Mouse (Mus musculus) stomach, embryonic 16.5 days (tissue): Measurements from ENCODE around the gene Tbc1d10c. TPM values are rescaled to one million over a fixed set of nuclear protein-coding genes. Genes with fewer than 3 reads are reported as not detected.

Experiments
- ATAC-seq: fragments of 200-750 bp; cut with Nextera tagmentation; 2 replicates; pipeline ENCODE4 v1.8.0; 2017; ENCODE audit warnings: moderate number of reproducible peaks, moderate TSS enrichment; ENCODE audit not compliant: insufficient read depth, low FRiP score
- H3K27ac ChIP-seq: fragments of 300-500 bp; sonication (generic); 2 replicates; pipeline ENCODE4 v1.5.1; 2014; ENCODE audit warnings: low read length
- H3K27me3 ChIP-seq: fragments of 300-500 bp; sonication (generic); 2 replicates; pipeline ENCODE4 v1.6.1; 2014; ENCODE audit warnings: low read length, control low read depth, mixed read lengths; ENCODE audit not compliant: control insufficient read depth, insufficient read depth
- H3K36me3 ChIP-seq: fragments of 300-500 bp; sonication (generic); 2 replicates; pipeline ENCODE4 v1.6.1; 2014; ENCODE audit warnings: low read length; ENCODE audit not compliant: control insufficient read depth, insufficient read depth
- H3K4me1 ChIP-seq: fragments of 300-500 bp; sonication (generic); 2 replicates; pipeline ENCODE4 v1.6.1; 2014; ENCODE audit warnings: low read length, control low read depth, mixed read lengths; ENCODE audit not compliant: control insufficient read depth, insufficient read depth
- H3K4me2 ChIP-seq: fragments of 300-500 bp; sonication (generic); 2 replicates; pipeline ENCODE4 v1.6.1; 2014; ENCODE audit warnings: low read depth, low read length, mixed read lengths
- H3K4me3 ChIP-seq: fragments of 300-500 bp; sonication (generic); replicated peaks from 2 replicates; pipeline ENCODE4 v1.5.1; 2014; ENCODE audit warnings: mild to moderate bottlenecking, low read length
- H3K9ac ChIP-seq: fragments of 300-500 bp; sonication (generic); 2 replicates; pipeline ENCODE4 v1.6.1; 2014; ENCODE audit warnings: low read length
- H3K9me3 ChIP-seq: fragments of 300-500 bp; sonication (generic); replicated peaks from 2 replicates; pipeline ENCODE4 v1.6.1; 2016; ENCODE audit warnings: low read length, control low read depth; ENCODE audit not compliant: control insufficient read depth
- WGBS: fragments of 180-500 bp; shearing (Covaris S2); extraction: QIAGEN DNeasy Blood & Tissue Kit; methylation state at CpG from one replicate; pipeline ENCODE4 v1.1.7; 2014; 5-methylcytosine and 5-hydroxymethylcytosine counted together
- polyA plus RNA-seq: library from polyadenylated mRNA; unstranded; fragments of >200 nt; fragmentation: Nextera tagmentation; extraction: Ambion mirVana; gene quantifications from 2 replicates; pipeline ENCODE4 v1.2.1, GENCODE M21; 2015

Gene Tbc1d10c
- 3.6 and 3.8 TPM in 2 replicates for polyA plus RNA-seq

DNA sequence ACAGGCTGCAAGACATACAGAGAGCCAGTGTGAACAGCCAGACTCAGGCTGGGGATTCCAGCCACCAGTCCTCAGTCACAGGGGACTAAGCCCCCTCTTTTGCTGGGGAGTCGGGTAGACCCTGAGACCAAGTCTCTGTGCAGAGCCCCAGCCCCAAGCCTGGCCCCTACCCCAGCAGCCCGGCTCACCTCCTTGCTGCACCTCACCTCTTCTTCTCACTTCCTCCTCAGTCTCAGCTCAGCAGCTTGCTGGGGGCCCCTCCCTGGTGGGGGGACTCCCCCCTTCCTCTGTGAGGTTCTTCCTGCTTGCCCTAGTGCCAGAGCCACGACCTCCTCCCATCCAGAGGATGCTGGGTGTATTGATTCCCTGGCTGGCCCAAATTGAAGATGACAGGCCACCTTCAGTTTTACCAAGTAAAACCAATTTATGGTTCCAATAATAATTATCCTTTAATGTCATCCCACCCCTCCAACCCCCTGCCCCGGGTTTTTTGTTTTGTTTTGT is at the start of gene Tbc1d10c:
TSS of gene Tbc1d10c (minus strand) at position 454 of the 504 bp plus-strand sequence.
- peak within 1 kb of the TSS; percentile 99 for H3K9ac ChIP-seq
- H3K36me3 ChIP-seq = peaks cover 22% of the 10 kb centered on the region; the same call in 1 of the 2 replicates
- no peaks in the 10 kb centered on the region for H3K9me3 ChIP-seq
- H3K4me2 ChIP-seq = peak within 1 kb of the TSS; percentile 97
- H3K27ac ChIP-seq = peak within 1 kb of the TSS; percentile 96
- peak within 1 kb of the TSS; percentile 93 for H3K4me3 ChIP-seq
- peaks cover 19% of the 10 kb centered on the region for H3K4me1 ChIP-seq
- no peaks in the 10 kb centered on the region for H3K27me3 ChIP-seq
- WGBS = 54% methylated on average over 4 of the region's 4 CpGs
- ATAC-seq = no peak

GRCm38 (mm10) chr19:4240247-4240668 is 49.2 kb upstream of the Tbc1d10c start:
- 48% methylated on average over 8 of the region's 8 CpGs for WGBS
- H3K9me3 ChIP-seq = peaks cover 3% of the 10 kb centered on the region; the same call in 1 of the 2 replicates
- no peaks in the 10 kb centered on the region for H3K27me3 ChIP-seq
- H3K9ac ChIP-seq = no peak overlapping the region
- ATAC-seq = no peak
- no peaks in the 10 kb centered on the region for H3K36me3 ChIP-seq
- no peaks in the 10 kb centered on the region for H3K4me1 ChIP-seq
- H3K27ac ChIP-seq = no peak overlapping the region
- no peak overlapping the region for H3K4me3 ChIP-seq
- no peak overlapping the region for H3K4me2 ChIP-seq

- no peak overlapping the region for H3K4me3 ChIP-seq
- H3K27ac ChIP-seq = no peak overlapping the region
- peaks cover 16% of the 10 kb centered on the region for H3K4me1 ChIP-seq
- no peaks in the 10 kb centered on the region for H3K27me3 ChIP-seq
- WGBS = 63% methylated on average over 4 of the region's 4 CpGs
- no peak for ATAC-seq
- H3K36me3 ChIP-seq = no peaks in the 10 kb centered on the region
- no peaks in the 10 kb centered on the region for H3K9me3 ChIP-seq
- no peak overlapping the region for H3K4me2 ChIP-seq
- no peak overlapping the region for H3K9ac ChIP-seq
These were observed 43.5 kb upstream of the Tbc1d10c start for GRCm38 (mm10) chr19:4234548-4234947.

DNA sequence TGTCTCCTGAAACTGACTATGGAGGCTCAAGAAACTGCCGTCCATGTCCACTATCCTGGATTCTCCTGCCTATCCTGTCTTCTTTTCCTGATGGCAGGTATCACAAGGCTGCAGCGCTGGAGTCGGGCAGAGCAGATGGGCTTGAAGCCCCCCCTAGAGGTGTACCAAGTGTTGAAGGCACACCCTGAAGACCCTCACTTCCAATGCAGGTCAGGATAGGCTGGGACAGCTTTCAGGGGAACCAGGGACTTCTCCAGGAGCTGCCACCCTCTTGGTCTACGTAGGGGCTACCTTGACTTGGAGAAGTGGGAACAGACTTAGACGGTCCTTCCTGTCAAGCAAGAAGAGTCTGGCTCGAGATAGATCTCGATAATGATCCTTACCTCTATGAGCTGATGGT is 41.6 kb upstream of the Tbc1d10c start:
- Histone ChIP-seq H3K4me1 (peaks cover 22% of the 10 kb centered on the region), H3K4me3 (peak overlapping the region; percentile 59; the same call in 1 of the 2 replicates), H3K9ac (peak overlapping the region; percentile 78; the same call in 1 of the 2 replicates), H3K27ac (peak overlapping the region; percentile 86; the same call in 1 of the 2 replicates), H3K27me3 (no peaks in the 10 kb centered on the region), H3K36me3 (no peaks in the 10 kb centered on the region), H3K9me3 (no peaks in the 10 kb centered on the region), H3K4me2 (peak overlapping the region; percentile 85)
- WGBS = 78% methylated on average over 7 of the region's 7 CpGs
- ATAC-seq = no peak

- Histone ChIP-seq H3K27ac (peak overlapping the region; percentile 86), H3K9ac (peak overlapping the region; percentile 78), H3K27me3 (no peaks in the 10 kb centered on the region), H3K4me1 (peaks cover 22% of the 10 kb centered on the region), H3K4me2 (peak overlapping the region; percentile 85), H3K4me3 (peak overlapping the region; percentile 59), H3K9me3 (no peaks in the 10 kb centered on the region), H3K36me3 (no peaks in the 10 kb centered on the region)
- 0 out of 2 replicates have a peak, but pooled peaks have one; percentile 3 for ATAC-seq
- WGBS = 16% methylated on average over 2 of the region's 2 CpGs
These were observed 41.1 kb upstream of the Tbc1d10c start for GRCm38 (mm10) chr19:4232186-4232572.

- peaks cover 22% of the 10 kb centered on the region for H3K4me1 ChIP-seq
These were observed 40.4 kb upstream of the Tbc1d10c start, which contains the start of gene Pold4 for GRCm38 (mm10) chr19:4231253-4232185. TSS of gene Pold4 (plus strand) at chr19:4231899.

DNA sequence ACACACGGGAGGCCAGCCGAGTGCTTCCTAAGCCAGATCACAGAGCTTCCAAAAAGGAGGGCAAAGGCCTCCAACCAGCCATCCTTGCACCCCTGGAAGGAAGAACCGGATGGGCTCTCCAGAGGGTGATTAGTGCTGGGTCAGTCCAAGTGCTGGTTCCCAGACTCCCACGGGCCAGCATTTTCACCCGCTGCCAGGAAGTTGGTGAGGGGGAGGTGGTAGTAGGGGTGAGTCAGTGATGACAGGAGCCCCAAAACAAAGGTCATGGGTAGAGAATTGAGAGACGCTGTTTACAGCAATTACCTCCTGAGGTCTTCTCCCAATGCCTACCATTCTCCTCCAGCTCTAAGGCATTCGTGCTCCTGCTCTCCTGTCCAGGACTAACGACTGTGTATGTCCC is 39.3 kb upstream of the Tbc1d10c start:
- 70% methylated on average over 8 of the region's 8 CpGs for WGBS
- no peaks in the 10 kb centered on the region for H3K36me3 ChIP-seq
- no peaks in the 10 kb centered on the region for H3K9me3 ChIP-seq
- peaks cover 22% of the 10 kb centered on the region for H3K4me1 ChIP-seq
- ATAC-seq = no peak
- H3K9ac ChIP-seq = no peak overlapping the region
- peak overlapping the region; percentile 72; the same call in 1 of the 2 replicates for H3K27ac ChIP-seq
- H3K27me3 ChIP-seq = no peaks in the 10 kb centered on the region
- H3K4me3 ChIP-seq = no peak overlapping the region
- no peak overlapping the region for H3K4me2 ChIP-seq

More at GRCm38 (mm10) chr19:4231253-4232185, 40.4 kb upstream of the Tbc1d10c start, which contains the start of gene Pold4:
- Histone ChIP-seq H3K9ac (peak within 1 kb of the TSS; percentile 78), H3K27ac (peak within 1 kb of the TSS; percentile 88), H3K4me3 (peak within 1 kb of the TSS; percentile 59), H3K4me2 (peak within 1 kb of the TSS; percentile 85), H3K9me3 (no peaks in the 10 kb centered on the region), H3K27me3 (no peaks in the 10 kb centered on the region), H3K36me3 (no peaks in the 10 kb centered on the region)
- WGBS = 9% methylated on average over 26 of the region's 26 CpGs
- ATAC-seq = peak; percentile 87

DNA sequence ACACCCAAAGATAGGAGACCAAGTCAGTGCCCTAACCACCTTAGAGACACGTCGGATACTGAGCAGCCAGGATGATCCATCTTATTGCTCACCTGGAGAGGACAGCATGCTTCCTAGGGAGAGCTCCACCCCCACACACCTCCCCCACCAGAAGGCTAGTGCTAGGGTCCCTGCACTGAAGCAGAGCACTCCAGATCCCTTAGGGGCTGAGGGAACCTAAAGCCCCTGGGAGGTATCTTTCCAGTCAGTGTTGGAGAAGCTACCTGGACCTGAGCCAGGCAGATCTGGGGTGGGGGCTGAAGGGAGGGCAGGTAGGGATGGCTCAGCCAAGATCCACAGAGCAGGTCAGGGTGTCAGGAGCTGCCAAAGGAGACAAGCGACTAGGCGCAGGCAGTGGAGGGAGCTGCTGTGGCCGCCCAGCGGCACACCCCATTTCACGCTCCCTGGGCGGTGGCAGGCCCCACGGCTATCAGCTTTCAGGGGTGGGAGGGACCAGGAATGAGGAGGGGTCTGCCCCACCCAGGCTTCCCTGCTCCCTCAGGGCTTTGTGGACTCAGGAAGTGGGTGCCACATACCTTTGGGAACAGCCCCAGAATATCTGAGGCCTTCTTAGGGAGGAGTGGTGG is 38.5 kb upstream of the Tbc1d10c start:
- Histone ChIP-seq H3K27me3 (no peaks in the 10 kb centered on the region), H3K4me2 (peak overlapping the region; percentile 19; the same call in 1 of the 2 replicates), H3K9me3 (no peaks in the 10 kb centered on the region), H3K36me3 (no peaks in the 10 kb centered on the region), H3K4me3 (no peak overlapping the region), H3K4me1 (peaks cover 22% of the 10 kb centered on the region), H3K9ac (peak overlapping the region; percentile 49), H3K27ac (peak overlapping the region; percentile 72)
- ATAC-seq = peak; percentile 61; the same call in 1 of the 2 replicates
- 33% methylated on average over 9 of the region's 9 CpGs for WGBS
